Mouse (Mus musculus) midbrain, embryonic 11.5 days (tissue): ENCODE data around the gene Rbm45. TPM values are rescaled to one million over a fixed set of nuclear protein-coding genes. Genes with fewer than 3 reads are reported as not detected.
A peak's percentile ranks its signal among the peaks of the same experiment; 100 is the strongest.

ENCODE experiments used
- ATAC-seq: fragments of 200-750 bp; cut with Nextera tagmentation; 2 replicates; pipeline ENCODE4 v1.8.0; 2017; ENCODE audit warnings: moderate TSS enrichment, moderate library complexity; ENCODE audit not compliant: low FRiP score
- DNase-seq: peaks from one replicate; pipeline ENCODE4 v3.0.0; 2015; ENCODE audit warnings: low spot score; ENCODE audit errors: missing footprints
- H3K27ac ChIP-seq: fragments of 300-500 bp; sonication (generic); 2 replicates; pipeline ENCODE4 v1.5.1; 2014; ENCODE audit warnings: low read depth, low read length
- H3K27me3 ChIP-seq: fragments of 300-500 bp; sonication (generic); 2 replicates; pipeline ENCODE4 v1.6.1; 2014; ENCODE audit warnings: mild to moderate bottlenecking, low read length, moderate library complexity, mixed read lengths; ENCODE audit not compliant: control insufficient read depth, insufficient read depth
- H3K36me3 ChIP-seq: fragments of 300-500 bp; sonication (generic); 2 replicates; pipeline ENCODE4 v1.6.1; 2014; ENCODE audit warnings: mild to moderate bottlenecking, low read length, moderate library complexity, mixed read lengths; ENCODE audit not compliant: control insufficient read depth, insufficient read depth
- H3K4me1 ChIP-seq: fragments of 300-500 bp; sonication (generic); 2 replicates; pipeline ENCODE4 v1.6.1; 2014; ENCODE audit warnings: low read length; ENCODE audit not compliant: control insufficient read depth, insufficient read depth
- H3K4me2 ChIP-seq: fragments of 300-500 bp; sonication (generic); 2 replicates; pipeline ENCODE4 v1.6.1; 2014; ENCODE audit warnings: mild to moderate bottlenecking, moderate library complexity
- H3K4me3 ChIP-seq: fragments of 300-500 bp; sonication (generic); 2 replicates; pipeline ENCODE4 v1.5.1; 2014; ENCODE audit warnings: low read depth, low read length
- H3K9ac ChIP-seq: fragments of 300-500 bp; sonication (generic); 2 replicates; pipeline ENCODE4 v1.6.1; 2014; ENCODE audit warnings: low read length
- H3K9me3 ChIP-seq: fragments of 300-500 bp; sonication (generic); 2 replicates; pipeline ENCODE4 v1.6.1; 2016; ENCODE audit warnings: low read length; ENCODE audit not compliant: control insufficient read depth
- WGBS: fragments of 180-500 bp; shearing (Covaris S2); extraction: QIAGEN DNeasy Blood & Tissue Kit; methylation state at CpG from one replicate; pipeline ENCODE4 v1.1.7; 2014; 5-methylcytosine and 5-hydroxymethylcytosine counted together
- polyA plus RNA-seq: library from polyadenylated mRNA; unstranded; fragments of >200 nt; fragmentation: Nextera tagmentation; extraction: Ambion mirVana; gene quantifications from 2 replicates; pipeline ENCODE4 v1.2.1, GENCODE M21; 2014

Rbm45 gene
- polyA plus RNA-seq, result 17.3 and 17.5 TPM in 2 replicates

DNA sequence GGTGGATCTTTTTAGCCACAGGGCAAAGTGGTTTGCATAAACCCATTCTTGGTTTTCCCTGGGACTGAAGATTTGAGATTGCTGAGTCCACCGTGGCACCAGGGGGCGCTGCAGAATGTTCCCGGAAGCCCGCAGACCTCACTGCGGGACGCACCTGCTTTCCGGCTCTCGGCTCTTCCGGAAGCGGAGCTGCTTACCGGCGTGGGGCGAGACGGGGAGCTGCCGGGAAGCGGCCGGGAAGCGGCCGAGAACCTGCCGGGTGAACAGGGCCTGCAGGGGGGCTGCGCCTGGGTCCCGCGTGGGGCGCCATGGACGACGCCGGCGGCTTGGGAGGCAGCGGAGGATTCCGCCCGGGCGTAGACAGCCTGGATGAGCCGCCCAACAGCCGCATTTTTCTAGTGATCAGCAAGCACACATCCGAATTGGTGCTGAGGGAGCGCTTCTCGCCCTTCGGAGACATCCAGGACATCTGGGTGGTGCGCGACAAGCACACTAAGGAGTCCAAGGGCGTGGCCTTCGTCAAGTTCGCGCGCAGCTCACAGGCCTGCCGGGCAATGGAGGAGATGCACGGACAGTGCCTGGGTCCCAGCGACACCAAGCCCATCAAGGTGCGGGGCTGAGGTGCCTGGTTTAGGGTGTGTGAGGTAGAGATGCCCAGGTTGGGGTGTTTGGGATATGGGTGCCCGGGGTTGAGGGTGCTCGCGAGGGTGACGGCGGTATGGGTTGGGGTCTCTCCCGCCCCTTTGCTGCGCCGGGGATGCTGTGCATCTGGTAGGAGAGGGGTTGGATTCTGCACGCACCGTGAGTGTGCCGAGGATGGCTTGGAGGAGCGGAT is at the start of gene Rbm45:
Gene Rbm45, plus strand, starts transcription at position 164 of the 835 bp plus-strand sequence.
- Histone ChIP-seq H3K4me2 (peak within 1 kb of the TSS; percentile 90), H3K9me3 (no peaks in the 10 kb centered on the region), H3K9ac (peak within 1 kb of the TSS; percentile 91), H3K4me3 (peak within 1 kb of the TSS; percentile 96), H3K27me3 (no peaks in the 10 kb centered on the region), H3K4me1 (peaks cover 7% of the 10 kb centered on the region), H3K36me3 (peaks cover 3% of the 10 kb centered on the region; the same call in 1 of the 2 replicates), H3K27ac (no peak within 1 kb of the TSS; the same call in 1 of the 2 replicates)
- ATAC-seq, result peak; percentile 89
- DNase-seq, result peak; percentile 99
- WGBS, result under 1% methylated on average over 58 of the region's 61 CpGs

DNA sequence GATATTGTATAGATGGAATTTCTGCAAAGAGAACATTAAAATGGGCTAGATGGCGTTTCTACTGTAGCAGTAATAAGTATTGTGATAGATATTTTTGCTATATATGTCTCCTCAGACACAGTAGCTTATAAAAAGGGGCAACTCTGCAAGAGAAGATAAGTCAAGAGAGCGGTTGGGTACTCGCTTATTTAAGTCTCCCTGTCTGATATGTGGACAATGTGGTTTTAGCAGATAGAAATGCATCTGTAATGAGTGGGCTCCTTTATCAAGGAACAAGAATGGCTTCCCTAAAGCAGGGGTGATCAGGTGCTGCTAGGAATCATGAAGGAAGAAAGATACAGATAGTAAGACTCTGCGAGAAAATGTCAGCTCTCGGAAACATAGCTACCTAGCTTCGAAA is 49.4 kb upstream of the Rbm45 start:
- H3K9ac ChIP-seq, result no peak overlapping the region
- 89% methylated on average over 6 of the region's 6 CpGs for WGBS
- H3K9me3 ChIP-seq, result no peaks in the 10 kb centered on the region
- DNase-seq (peak; percentile 47), ATAC-seq (no peak)
- H3K4me1 ChIP-seq, result no peaks in the 10 kb centered on the region
- no peaks in the 10 kb centered on the region for H3K36me3 ChIP-seq
- H3K4me3 ChIP-seq, result no peak overlapping the region
- no peak overlapping the region for H3K27ac ChIP-seq
- no peak overlapping the region for H3K4me2 ChIP-seq
- H3K27me3 ChIP-seq, result no peaks in the 10 kb centered on the region

DNA sequence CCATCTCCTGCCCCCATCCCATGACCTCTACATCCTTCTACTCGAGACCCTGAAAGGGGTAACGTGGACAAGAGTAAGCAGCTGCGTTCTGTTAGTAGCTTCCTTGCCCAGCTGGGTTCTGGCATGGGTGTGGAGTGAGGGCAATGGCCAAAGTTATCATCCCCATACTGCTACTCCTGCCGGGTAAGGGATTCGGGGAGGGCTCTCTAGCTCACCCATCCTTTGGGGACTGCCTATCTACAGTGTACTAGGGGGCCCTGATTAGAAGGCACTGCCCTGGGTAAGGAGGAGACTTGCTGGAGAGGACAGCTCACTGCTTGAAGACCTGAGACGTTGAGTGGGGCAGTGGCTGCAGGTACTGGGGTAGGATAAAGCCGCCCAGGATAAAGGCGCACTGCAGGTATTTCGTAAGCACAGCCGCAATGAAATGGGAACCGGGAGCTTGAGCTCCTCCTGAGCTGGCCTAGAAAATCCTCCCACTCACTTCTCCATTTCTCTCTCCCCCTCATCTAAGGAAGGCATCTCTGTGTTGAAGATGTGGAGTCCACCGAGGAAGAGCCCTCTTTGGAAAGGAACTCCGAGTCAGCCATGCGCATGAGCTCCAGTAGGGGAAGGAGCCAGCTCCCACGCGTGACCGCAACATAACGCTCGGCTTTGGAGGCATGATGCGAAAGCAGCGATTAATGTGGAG is 46.5 kb upstream of the Rbm45 start:
- H3K4me3 ChIP-seq, result no peak overlapping the region
- no peaks in the 10 kb centered on the region for H3K36me3 ChIP-seq
- no peak overlapping the region for H3K9ac ChIP-seq
- H3K27ac ChIP-seq, result no peak overlapping the region
- H3K9me3 ChIP-seq, result no peaks in the 10 kb centered on the region
- WGBS, result 88% methylated on average over 21 of the region's 21 CpGs
- no peak for ATAC-seq
- H3K27me3 ChIP-seq, result no peaks in the 10 kb centered on the region
- H3K4me2 ChIP-seq, result no peak overlapping the region
- no peaks in the 10 kb centered on the region for H3K4me1 ChIP-seq
- DNase-seq, result peak; percentile 61

DNA sequence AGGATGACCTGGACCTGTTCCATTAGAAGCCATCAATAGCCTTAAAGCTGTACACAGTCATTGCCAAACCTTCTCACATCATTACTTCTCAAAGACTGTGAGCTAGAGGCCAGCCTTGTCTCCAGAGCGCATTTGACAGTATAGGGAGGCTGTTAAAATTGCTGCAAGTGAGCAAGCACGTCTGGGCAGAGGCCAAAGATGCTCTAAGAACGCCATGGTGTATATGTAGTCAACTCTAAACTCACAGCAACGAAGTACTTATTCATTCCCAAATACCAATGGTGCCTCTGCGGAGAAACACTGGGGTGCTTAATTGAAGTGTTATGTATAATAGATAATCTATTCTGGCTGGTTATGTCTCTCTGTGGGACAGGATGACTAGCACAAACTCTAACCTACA is 45.3 kb upstream of the Rbm45 start:
- Histone ChIP-seq H3K27me3 (no peaks in the 10 kb centered on the region), H3K4me1 (peaks cover 5% of the 10 kb centered on the region; the same call in 1 of the 2 replicates), H3K9ac (no peak overlapping the region), H3K36me3 (no peaks in the 10 kb centered on the region), H3K27ac (no peak overlapping the region), H3K4me2 (no peak overlapping the region), H3K4me3 (no peak overlapping the region), H3K9me3 (no peaks in the 10 kb centered on the region)
- WGBS, result 84% methylated on average over 5 of the region's 5 CpGs
- no peak for ATAC-seq
- DNase-seq, result peak; percentile 28

DNA sequence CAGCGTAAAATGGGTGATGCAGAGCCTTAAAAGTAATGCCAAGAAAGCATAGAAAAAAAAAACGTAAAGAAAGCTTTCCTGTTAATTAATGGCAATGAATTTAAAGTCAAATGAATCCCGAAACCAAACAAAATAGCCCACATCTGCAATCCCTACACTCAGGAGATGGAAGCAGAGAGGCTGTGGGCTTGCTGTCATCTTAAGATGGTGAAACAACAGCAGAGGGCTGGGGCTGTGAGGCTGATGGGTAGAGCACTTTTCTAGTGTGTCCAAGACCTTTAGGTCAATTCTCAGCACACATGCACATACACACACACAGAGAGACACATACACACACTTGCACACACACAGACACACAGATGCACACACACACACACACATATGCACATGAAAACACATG is 43.6 kb upstream of the Rbm45 start:
- H3K27ac ChIP-seq, result no peak overlapping the region
- no peak overlapping the region for H3K4me3 ChIP-seq
- no peaks in the 10 kb centered on the region for H3K9me3 ChIP-seq
- peak; percentile 64 for DNase-seq
- 90% methylated on average over 3 of the region's 3 CpGs for WGBS
- no peaks in the 10 kb centered on the region for H3K36me3 ChIP-seq
- H3K4me2 ChIP-seq, result no peak overlapping the region
- no peak overlapping the region for H3K9ac ChIP-seq
- peaks cover 5% of the 10 kb centered on the region; the same call in 1 of the 2 replicates for H3K4me1 ChIP-seq
- H3K27me3 ChIP-seq, result no peaks in the 10 kb centered on the region
- ATAC-seq, result no peak

DNA sequence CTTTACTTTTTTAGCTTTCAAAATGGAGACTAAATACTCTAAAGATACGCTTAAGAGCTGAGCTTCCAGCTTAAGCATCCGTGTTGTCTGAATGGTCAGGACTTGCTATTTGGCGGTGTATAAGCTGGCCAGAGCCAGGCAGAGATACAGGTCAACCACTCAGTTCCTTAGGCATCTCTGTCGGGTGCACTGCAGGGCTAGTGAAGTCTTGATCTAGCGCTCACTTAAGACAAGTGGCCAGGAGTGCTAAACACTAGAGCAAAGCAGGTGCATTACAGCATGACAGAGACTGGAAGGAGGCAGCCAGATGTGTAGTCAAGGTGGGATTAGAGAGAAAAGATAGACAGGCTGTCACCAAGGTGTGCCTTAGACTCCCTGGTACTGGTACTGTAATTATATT is 39.7 kb upstream of the Rbm45 start:
- no peak for ATAC-seq
- no peaks in the 10 kb centered on the region for H3K27me3 ChIP-seq
- no peaks in the 10 kb centered on the region for H3K9me3 ChIP-seq
- WGBS, result 87% methylated on average over 5 of the region's 5 CpGs
- no peaks in the 10 kb centered on the region for H3K36me3 ChIP-seq
- H3K9ac ChIP-seq, result no peak overlapping the region
- no peak overlapping the region for H3K27ac ChIP-seq
- H3K4me3 ChIP-seq, result no peak overlapping the region
- H3K4me2 ChIP-seq, result no peak overlapping the region
- peaks cover 5% of the 10 kb centered on the region; the same call in 1 of the 2 replicates for H3K4me1 ChIP-seq
- peak; percentile 64 for DNase-seq

GRCm38 (mm10) chr2:76332161-76332805 is 37.5 kb upstream of the Rbm45 start:
- DNase-seq (peak; percentile 64), ATAC-seq (no peak)
- H3K4me1 ChIP-seq, result peaks cover 5% of the 10 kb centered on the region; the same call in 1 of the 2 replicates
- H3K9me3 ChIP-seq, result no peaks in the 10 kb centered on the region
- no peak overlapping the region for H3K4me2 ChIP-seq
- no peak overlapping the region for H3K27ac ChIP-seq
- H3K27me3 ChIP-seq, result no peaks in the 10 kb centered on the region
- no peak overlapping the region for H3K9ac ChIP-seq
- H3K36me3 ChIP-seq, result no peaks in the 10 kb centered on the region
- no peak overlapping the region for H3K4me3 ChIP-seq
- WGBS, result 74% methylated on average over 11 of the region's 11 CpGs

DNA sequence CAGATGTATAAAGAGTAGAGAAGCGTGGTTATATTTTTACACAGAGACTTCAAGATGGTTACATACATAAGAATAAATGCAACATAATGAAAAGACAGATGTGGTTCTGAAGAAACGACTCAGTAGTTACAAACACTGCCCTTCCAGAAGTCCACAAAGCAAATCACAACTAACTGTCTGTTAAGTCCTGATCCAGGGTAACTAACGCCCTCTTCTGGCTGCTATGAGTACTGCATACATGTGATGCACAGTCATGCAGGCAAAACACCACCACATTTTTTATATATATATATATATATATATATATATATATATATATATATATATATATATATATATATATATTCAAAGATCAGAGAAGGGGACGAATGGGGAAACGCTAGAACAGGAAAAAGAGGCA is 35.2 kb upstream of the Rbm45 start:
- Histone ChIP-seq H3K36me3 (no peaks in the 10 kb centered on the region), H3K4me1 (peaks cover 3% of the 10 kb centered on the region), H3K4me3 (no peak overlapping the region), H3K9ac (no peak overlapping the region), H3K27ac (no peak overlapping the region), H3K4me2 (no peak overlapping the region), H3K9me3 (no peaks in the 10 kb centered on the region), H3K27me3 (peaks cover 8% of the 10 kb centered on the region)
- ATAC-seq (no peak), DNase-seq (peak; percentile 56)
- 82% methylated on average over 5 of the region's 5 CpGs for WGBS
